Mouse (Mus musculus): ENCODE results near the gene Heg1. TPM values are rescaled to one million over a fixed set of nuclear protein-coding genes. Genes with fewer than 3 reads are reported as not detected.

Heg1 gene
- 14.3 and 17.3 TPM in 2 replicates for polyA plus RNA-seq (2015; fragmentation: Nextera tagmentation; extraction: Ambion mirVana)

- under 1% methylated on average over 34 of the region's 57 CpGs for whole genome bisulfite sequencing
- peak; percentile 89 for ATAC-seq (ENCODE audit: low FRiP score, low TSS enrichment)
- Histone ChIP-seq H3K9ac (replicated peaks; ENCODE audit: low read length) (peak within 1 kb of the TSS; percentile 83), H3K4me3 (ENCODE audit: low read length) (peak within 1 kb of the TSS; percentile 64), H3K27me3 (ENCODE audit: insufficient read depth, low read length) (no peaks in the 10 kb centered on the region), H3K9me3 (ENCODE audit: low read length) (no peaks in the 10 kb centered on the region), H3K4me1 (ENCODE audit: insufficient read depth, low read length) (peaks cover 23% of the 10 kb centered on the region; the same call in 1 of the 2 replicates), H3K36me3 (ENCODE audit: insufficient read depth, low read length) (no peaks in the 10 kb centered on the region), H3K4me2 (replicated peaks; ENCODE audit: low read depth, low read length) (peak within 1 kb of the TSS; percentile 80), H3K27ac (ENCODE audit: low read length) (peak within 1 kb of the TSS; percentile 74)
These were observed at the start of gene Heg1 for GRCm38 (mm10) chr16:33684162-33684702. Heg1 (plus strand) TSS chr16:33684370.

- no peak overlapping the region for H3K9ac ChIP-seq (replicated peaks; ENCODE audit: low read length)
- H3K4me3 ChIP-seq (ENCODE audit: low read length) = no peak overlapping the region
- H3K9me3 ChIP-seq (ENCODE audit: low read length) = no peaks in the 10 kb centered on the region
- no peak overlapping the region for H3K4me2 ChIP-seq (replicated peaks; ENCODE audit: low read depth, low read length)
- H3K36me3 ChIP-seq (ENCODE audit: insufficient read depth, low read length) = no peaks in the 10 kb centered on the region
- no peak for ATAC-seq (ENCODE audit: low FRiP score, low TSS enrichment)
- no peak overlapping the region for H3K27ac ChIP-seq (ENCODE audit: low read length)
- no peaks in the 10 kb centered on the region for H3K4me1 ChIP-seq (ENCODE audit: insufficient read depth, low read length)
- no peaks in the 10 kb centered on the region for H3K27me3 ChIP-seq (ENCODE audit: insufficient read depth, low read length)
- WGBS = 80% methylated on average over 12 of the region's 12 CpGs
These were observed 48.2 kb upstream of the Heg1 start for GRCm38 (mm10) chr16:33635836-33636595.

- no peaks in the 10 kb centered on the region for H3K36me3 ChIP-seq (ENCODE audit: insufficient read depth, low read length)
- H3K9me3 ChIP-seq (ENCODE audit: low read length) = no peaks in the 10 kb centered on the region
- no peak for ATAC-seq (ENCODE audit: low FRiP score, low TSS enrichment)
- 0 out of 2 replicates have a peak, but pooled peaks cover 5% of the 10 kb centered on the region for H3K4me1 ChIP-seq (ENCODE audit: insufficient read depth, low read length)
- no peak overlapping the region for H3K27ac ChIP-seq (ENCODE audit: low read length)
- H3K27me3 ChIP-seq (ENCODE audit: insufficient read depth, low read length) = no peaks in the 10 kb centered on the region
- no peak overlapping the region for H3K4me2 ChIP-seq (replicated peaks; ENCODE audit: low read depth, low read length)
- H3K9ac ChIP-seq (replicated peaks; ENCODE audit: low read length) = no peak overlapping the region
- no peak overlapping the region for H3K4me3 ChIP-seq (ENCODE audit: low read length)
- WGBS = 61% methylated on average over 3 of the region's 3 CpGs
These were observed 42.4 kb upstream of the Heg1 start for GRCm38 (mm10) chr16:33641779-33642178.

DNA sequence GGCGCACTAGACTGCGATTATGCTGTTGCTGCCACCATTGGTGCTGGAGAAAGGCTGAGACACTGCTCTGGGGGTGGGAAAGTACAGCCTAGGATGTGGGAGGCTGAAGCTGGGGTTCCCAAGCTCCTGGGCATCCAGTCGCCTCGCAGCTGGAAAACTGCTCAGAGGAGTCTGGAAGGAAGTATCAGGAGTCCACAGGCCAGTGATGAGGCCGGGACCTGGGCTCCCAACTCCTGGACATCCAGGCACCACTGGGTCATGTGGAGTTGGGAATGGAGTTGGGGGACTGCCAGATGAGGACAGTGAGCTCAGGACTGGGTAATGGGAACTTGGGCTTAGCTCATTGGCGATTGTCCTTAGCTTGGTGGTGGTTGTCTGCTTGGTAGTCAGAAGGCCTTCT is 31.1 kb upstream of the Heg1 start:
- Histone ChIP-seq H3K27ac (ENCODE audit: low read length) (no peak overlapping the region), H3K9me3 (ENCODE audit: low read length) (peaks cover 21% of the 10 kb centered on the region), H3K36me3 (ENCODE audit: insufficient read depth, low read length) (no peaks in the 10 kb centered on the region), H3K4me1 (ENCODE audit: insufficient read depth, low read length) (no peaks in the 10 kb centered on the region), H3K4me3 (ENCODE audit: low read length) (no peak overlapping the region), H3K4me2 (replicated peaks; ENCODE audit: low read depth, low read length) (no peak overlapping the region), H3K27me3 (ENCODE audit: insufficient read depth, low read length) (no peaks in the 10 kb centered on the region), H3K9ac (replicated peaks; ENCODE audit: low read length) (no peak overlapping the region)
- WGBS = 90% methylated on average over 6 of the region's 6 CpGs
- no peak for ATAC-seq (ENCODE audit: low FRiP score, low TSS enrichment)

- no peak overlapping the region for H3K9ac ChIP-seq (replicated peaks; ENCODE audit: low read length)
- WGBS = 90% methylated on average over 3 of the region's 3 CpGs
- no peaks in the 10 kb centered on the region for H3K36me3 ChIP-seq (ENCODE audit: insufficient read depth, low read length)
- H3K4me1 ChIP-seq (ENCODE audit: insufficient read depth, low read length) = peaks cover 5% of the 10 kb centered on the region
- no peak for ATAC-seq (ENCODE audit: low FRiP score, low TSS enrichment)
- H3K4me2 ChIP-seq (replicated peaks; ENCODE audit: low read depth, low read length) = no peak overlapping the region
- no peak overlapping the region for H3K27ac ChIP-seq (ENCODE audit: low read length)
- H3K4me3 ChIP-seq (ENCODE audit: low read length) = no peak overlapping the region
- H3K27me3 ChIP-seq (ENCODE audit: insufficient read depth, low read length) = no peaks in the 10 kb centered on the region
- peaks cover 5% of the 10 kb centered on the region; the same call in 1 of the 2 replicates for H3K9me3 ChIP-seq (ENCODE audit: low read length)
These were observed 28.7 kb upstream of the Heg1 start for GRCm38 (mm10) chr16:33655443-33655842.

DNA sequence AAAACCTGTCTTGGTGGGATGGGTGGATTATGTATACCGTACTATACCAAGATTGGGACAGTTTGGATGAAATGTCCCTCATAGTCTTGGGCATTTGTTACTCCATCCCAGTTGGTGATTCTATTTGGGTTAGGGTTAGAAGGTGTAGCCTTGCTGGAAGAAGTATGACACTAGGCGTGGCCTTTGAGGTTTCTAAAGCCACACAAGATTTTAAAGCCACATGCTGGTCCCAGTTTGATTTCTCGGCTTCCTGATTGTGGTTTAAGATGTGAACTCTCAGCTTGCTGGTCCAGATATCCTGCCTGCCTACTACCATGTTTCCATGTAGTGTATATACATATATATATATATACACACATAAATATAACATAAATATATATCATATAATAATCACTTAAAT is 27.0 kb upstream of the Heg1 start:
- H3K27ac ChIP-seq (ENCODE audit: low read length) = no peak overlapping the region
- no peak overlapping the region for H3K4me3 ChIP-seq (ENCODE audit: low read length)
- H3K4me1 ChIP-seq (ENCODE audit: insufficient read depth, low read length) = peaks cover 5% of the 10 kb centered on the region
- H3K27me3 ChIP-seq (ENCODE audit: insufficient read depth, low read length) = no peaks in the 10 kb centered on the region
- H3K36me3 ChIP-seq (ENCODE audit: insufficient read depth, low read length) = no peaks in the 10 kb centered on the region
- H3K4me2 ChIP-seq (replicated peaks; ENCODE audit: low read depth, low read length) = no peak overlapping the region
- H3K9me3 ChIP-seq (ENCODE audit: low read length) = no peaks in the 10 kb centered on the region
- no peak overlapping the region for H3K9ac ChIP-seq (replicated peaks; ENCODE audit: low read length)
- ATAC-seq (ENCODE audit: low FRiP score, low TSS enrichment) = no peak
- WGBS = 91% methylated on average over 3 of the region's 3 CpGs

DNA sequence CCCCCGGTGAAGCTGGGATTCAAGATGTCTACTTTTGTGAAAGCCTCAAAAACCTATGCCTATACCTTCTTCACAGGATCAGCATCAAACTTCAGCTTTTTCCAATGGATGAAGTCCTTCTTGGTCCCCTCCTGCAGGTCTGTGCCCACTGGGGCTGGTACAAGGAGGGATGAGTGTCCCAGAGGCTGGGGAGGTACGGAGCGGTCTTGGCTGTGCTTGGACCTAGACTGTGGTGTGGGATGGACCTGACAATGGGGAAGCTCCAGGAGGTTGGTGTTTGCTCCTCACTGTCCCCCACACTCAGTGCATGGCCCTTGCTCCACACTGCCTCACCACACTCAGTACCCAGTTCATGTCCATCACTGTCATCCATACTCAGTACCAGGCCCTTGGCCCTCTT is 26.0 kb upstream of the Heg1 start:
- ATAC-seq (ENCODE audit: low FRiP score, low TSS enrichment) = no peak
- Histone ChIP-seq H3K27me3 (ENCODE audit: insufficient read depth, low read length) (no peaks in the 10 kb centered on the region), H3K9ac (replicated peaks; ENCODE audit: low read length) (no peak overlapping the region), H3K4me2 (replicated peaks; ENCODE audit: low read depth, low read length) (no peak overlapping the region), H3K4me3 (ENCODE audit: low read length) (no peak overlapping the region), H3K9me3 (ENCODE audit: low read length) (no peaks in the 10 kb centered on the region), H3K27ac (ENCODE audit: low read length) (no peak overlapping the region), H3K36me3 (ENCODE audit: insufficient read depth, low read length) (no peaks in the 10 kb centered on the region), H3K4me1 (ENCODE audit: insufficient read depth, low read length) (peaks cover 5% of the 10 kb centered on the region)
- WGBS = 99% methylated on average over 3 of the region's 3 CpGs

- peaks cover 5% of the 10 kb centered on the region for H3K4me1 ChIP-seq (ENCODE audit: insufficient read depth, low read length)
- H3K36me3 ChIP-seq (ENCODE audit: insufficient read depth, low read length) = no peaks in the 10 kb centered on the region
- no peaks in the 10 kb centered on the region for H3K27me3 ChIP-seq (ENCODE audit: insufficient read depth, low read length)
- no peak overlapping the region for H3K9ac ChIP-seq (replicated peaks; ENCODE audit: low read length)
- H3K4me3 ChIP-seq (ENCODE audit: low read length) = no peak overlapping the region
- 91% methylated on average over 5 of the region's 5 CpGs for WGBS
- no peak for ATAC-seq (ENCODE audit: low FRiP score, low TSS enrichment)
- H3K4me2 ChIP-seq (replicated peaks; ENCODE audit: low read depth, low read length) = no peak overlapping the region
- H3K27ac ChIP-seq (ENCODE audit: low read length) = no peak overlapping the region
- no peaks in the 10 kb centered on the region for H3K9me3 ChIP-seq (ENCODE audit: low read length)
These were observed 24.6 kb upstream of the Heg1 start for GRCm38 (mm10) chr16:33659521-33659920.

DNA sequence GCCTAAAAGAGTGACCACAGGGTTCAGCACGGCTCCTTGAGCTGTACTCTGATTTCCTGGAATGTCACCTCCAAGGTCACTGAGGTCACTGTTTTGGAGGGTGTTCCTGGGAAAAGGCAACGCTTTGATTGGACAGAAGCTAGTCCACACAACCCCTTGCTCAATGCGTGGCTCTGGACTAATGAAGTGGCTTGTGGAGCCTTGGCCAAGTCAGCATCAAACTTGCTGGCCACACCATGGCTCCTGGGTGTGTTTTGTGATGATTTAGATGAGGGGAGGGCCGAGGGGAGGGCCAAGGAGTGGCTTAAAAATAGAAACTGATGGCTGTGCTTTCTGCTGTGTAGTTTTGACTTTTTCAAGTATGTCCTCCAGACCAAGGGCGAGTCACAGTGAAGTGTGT is 24.0 kb upstream of the Heg1 start:
- Histone ChIP-seq H3K4me1 (ENCODE audit: insufficient read depth, low read length) (peaks cover 5% of the 10 kb centered on the region), H3K4me3 (ENCODE audit: low read length) (no peak overlapping the region), H3K36me3 (ENCODE audit: insufficient read depth, low read length) (no peaks in the 10 kb centered on the region), H3K27ac (ENCODE audit: low read length) (0 out of 2 replicates have a peak overlapping the region, but pooled peaks have one; percentile 3), H3K27me3 (ENCODE audit: insufficient read depth, low read length) (no peaks in the 10 kb centered on the region), H3K9ac (replicated peaks; ENCODE audit: low read length) (no peak overlapping the region), H3K9me3 (ENCODE audit: low read length) (no peaks in the 10 kb centered on the region), H3K4me2 (replicated peaks; ENCODE audit: low read depth, low read length) (no peak overlapping the region)
- 52% methylated on average over 5 of the region's 5 CpGs for WGBS
- ATAC-seq (ENCODE audit: low FRiP score, low TSS enrichment) = 0 out of 2 replicates have a peak, but pooled peaks have one; percentile 27

- no peak overlapping the region for H3K9ac ChIP-seq (replicated peaks; ENCODE audit: low read length)
- no peak overlapping the region for H3K27ac ChIP-seq (ENCODE audit: low read length)
- H3K27me3 ChIP-seq (ENCODE audit: insufficient read depth, low read length) = no peaks in the 10 kb centered on the region
- H3K4me1 ChIP-seq (ENCODE audit: insufficient read depth, low read length) = peaks cover 5% of the 10 kb centered on the region
- ATAC-seq (ENCODE audit: low FRiP score, low TSS enrichment) = no peak
- H3K4me3 ChIP-seq (ENCODE audit: low read length) = no peak overlapping the region
- H3K4me2 ChIP-seq (replicated peaks; ENCODE audit: low read depth, low read length) = no peak overlapping the region
- 96% methylated on average over 10 of the region's 10 CpGs for WGBS
- no peaks in the 10 kb centered on the region for H3K36me3 ChIP-seq (ENCODE audit: insufficient read depth, low read length)
- no peaks in the 10 kb centered on the region for H3K9me3 ChIP-seq (ENCODE audit: low read length)
These were observed 21.3 kb upstream of the Heg1 start for GRCm38 (mm10) chr16:33662841-33663240.
